ENCODE assay signal across 8 mouse cellular contexts in genomic region chr17:5934554-5935324, GRCm38 (mm10). TPM values are rescaled to one million over a fixed set of nuclear protein-coding genes. Genes with fewer than 3 reads are reported as not detected.
A peak's percentile ranks its signal among the peaks of the same experiment; 100 is the strongest.
DNase-seq lines count a peak whose midpoint lies in the region; ATAC-seq and TF ChIP-seq lines count a peak whose summit lies in the region.

No protein-coding gene starts in this region.

- H3K4me3 ChIP-seq in hindbrain, postnatal 0 days (ENCODE audit: low read length), result peak overlapping the region; percentile 40
- peak overlapping the region; percentile 12; the same call in 1 of the 2 replicates for H3K4me3 ChIP-seq in liver, adult 2 months (ENCODE audit: insufficient read depth, low read depth, low read length)
- H3K4me3 ChIP-seq in midbrain, postnatal 0 days (ENCODE audit: low read depth, low read length), result peak overlapping the region; percentile 41

- TF ChIP-seq CTCF in hindbrain, postnatal 0 days (IDR thresholded peaks at IDR 0.05; ENCODE audit: low read depth), result no peak
- no peak for TF ChIP-seq CTCF in liver, adult 2 months (IDR thresholded peaks at IDR 0.05; ENCODE audit: low read depth, low read length)
- TF ChIP-seq CTCF in midbrain, postnatal 0 days (IDR thresholded peaks at IDR 0.05), result no peak

- no peak overlapping the region for H3K27ac ChIP-seq in hindbrain, postnatal 0 days
- H3K27ac ChIP-seq in liver, adult 2 months (replicated peaks; ENCODE audit: insufficient read depth, low read depth, low read length), result no peak overlapping the region
- H3K27ac ChIP-seq in midbrain, postnatal 0 days (ENCODE audit: low read depth, low read length), result 0 out of 2 replicates have a peak overlapping the region, but pooled peaks have one; percentile 12

- peak overlapping the region; percentile 80 for H3K4me2 ChIP-seq in hindbrain, postnatal 0 days (ENCODE audit: low read depth, low read length)
- H3K4me2 ChIP-seq in midbrain, postnatal 0 days (ENCODE audit: low read depth, low read length, poor library complexity, severe bottlenecking), result peak overlapping the region; percentile 85

- H3K4me1 ChIP-seq in hindbrain, postnatal 0 days (ENCODE audit: insufficient read depth, low read length), result no peaks in the 10 kb centered on the region; the same call in 1 of the 2 replicates
- H3K4me1 ChIP-seq in liver, adult 2 months (ENCODE audit: control insufficient read depth, insufficient read depth, low read length), result peaks cover 3% of the 10 kb centered on the region
- 0 out of 2 replicates have a peak, but pooled peaks cover 3% of the 10 kb centered on the region for H3K4me1 ChIP-seq in midbrain, postnatal 0 days (ENCODE audit: insufficient read depth, low read length)

- no peaks in the 10 kb centered on the region for H3K9me3 ChIP-seq in hindbrain, postnatal 0 days (ENCODE audit: low read length)
- no peaks in the 10 kb centered on the region for H3K9me3 ChIP-seq in midbrain, postnatal 0 days (ENCODE audit: low read length)

- H3K9ac ChIP-seq in hindbrain, postnatal 0 days (replicated peaks; ENCODE audit: low read length), result peak overlapping the region; percentile 52
- peak overlapping the region; percentile 29; the same call in 1 of the 2 replicates for H3K9ac ChIP-seq in liver, adult 2 months (ENCODE audit: low read depth, low read length)
- peak overlapping the region; percentile 57 for H3K9ac ChIP-seq in midbrain, postnatal 0 days (replicated peaks; ENCODE audit: low read length, poor library complexity, severe bottlenecking)

- ATAC-seq in hindbrain, postnatal 0 days, result peak; percentile 80
- ATAC-seq in midbrain, postnatal 0 days (ENCODE audit: low FRiP score), result peak; percentile 49; the same call in 1 of the 2 replicates

- TF ChIP-seq POLR2A in liver, adult 2 months (IDR thresholded peaks at IDR 0.05; ENCODE audit: extremely low read depth, insufficient read depth, low read length), result no peak

- 0 out of 2 replicates have a peak, but pooled peaks cover 5% of the 10 kb centered on the region for H3K36me3 ChIP-seq in hindbrain, postnatal 0 days (ENCODE audit: insufficient read depth, low read length)
- peaks cover 4% of the 10 kb centered on the region; the same call in 1 of the 2 replicates for H3K36me3 ChIP-seq in liver, adult 2 months (ENCODE audit: control insufficient read depth, insufficient read depth, low read length)
- H3K36me3 ChIP-seq in midbrain, postnatal 0 days (ENCODE audit: insufficient read depth, low read length), result peaks cover 4% of the 10 kb centered on the region

- no peaks in the 10 kb centered on the region for H3K79me2 ChIP-seq in liver, adult 2 months (ENCODE audit: control insufficient read depth, insufficient read depth, low read length)

- peak; percentile 27 to 46 for DNase-seq in layer of hippocampus, postnatal 10 days (ENCODE audit: low spot score in 2 of 2)
- DNase-seq in layer of hippocampus, postnatal 14 days (ENCODE audit: low spot score in 2 of 2), result no peak
- DNase-seq in cerebellum, postnatal 14 days, result peak; percentile 62 to 66
- peak; percentile 67 to 78 for DNase-seq in gastrocnemius, adult 8-10 months (ENCODE audit: low spot score in 2 of 2)
- DNase-seq in hindbrain, postnatal 0 days (ENCODE audit: low spot score), result peak; percentile 76
- DNase-seq in liver, adult 2 months (ENCODE audit: extremely low read depth, low read depth, low spot score), result peak; percentile 65
- DNase-seq in midbrain, postnatal 0 days (ENCODE audit: low spot score), result peak; percentile 69
- DNase-seq in spleen, postnatal 4 days (ENCODE audit: low spot score in 2 of 2), result peak; percentile 84 to 88

- under 1% methylated on average over 30 of the region's 30 CpGs for WGBS in hindbrain, postnatal 0 days
- 4% methylated on average over 30 of the region's 30 CpGs for WGBS in liver, adult 2 months
- WGBS in midbrain, postnatal 0 days, result under 1% methylated on average over 30 of the region's 30 CpGs

- H3K27me3 ChIP-seq in hindbrain, postnatal 0 days (ENCODE audit: insufficient read depth, low read length), result no peaks in the 10 kb centered on the region
- no peaks in the 10 kb centered on the region for H3K27me3 ChIP-seq in liver, adult 2 months (ENCODE audit: control insufficient read depth, insufficient read depth, low read length)
- H3K27me3 ChIP-seq in midbrain, postnatal 0 days (ENCODE audit: insufficient read depth, low read length), result peaks cover 4% of the 10 kb centered on the region; the same call in 1 of the 2 replicates

RNA-seq across cellular contexts. Expression of gene Synj2, which starts 6.3 kb away (rescaled TPM):
- 10 to 100 TPM; 37.9 to 38.9 TPM for total RNA-seq in layer of hippocampus, postnatal 10 days (2021)
- total RNA-seq in layer of hippocampus, postnatal 14 days (2021), result 10 to 100 TPM; 47.4 to 52.1 TPM
- total RNA-seq in gastrocnemius, adult 8-10 months (2022), result 10 to 100 TPM; 27.1 to 40.6 (median 29.6) TPM
- total RNA-seq in hindbrain, postnatal 0 days (2014; rRNA removed), result 4.8 and 6.9 TPM in 2 replicates
- polyA plus RNA-seq in hindbrain, postnatal 0 days (2015; fragmentation: Nextera tagmentation; extraction: Ambion mirVana), result 2.1 and 2.9 TPM in 2 replicates
- total RNA-seq in liver, adult 2 months (2014; rRNA removed), result 3.0 and 3.7 TPM in 2 replicates
- 0.66 and 1.2 TPM in 2 replicates for polyA plus RNA-seq in liver, adult 2 months (2012; rRNA removed)
- 3.1 and 4.0 TPM in 2 replicates for total RNA-seq in midbrain, postnatal 0 days (2014; rRNA removed)
- polyA plus RNA-seq in midbrain, postnatal 0 days (2015; fragmentation: Nextera tagmentation; extraction: Ambion mirVana), result 1.8 and 2.3 TPM in 2 replicates

Comparison
In these comparisons a context has a peak if more than half of its experiments do, and no peak if none do; other contexts are left out.
1. DNase-seq: peak in layer of hippocampus, postnatal 10 days (2 of 2), cerebellum, postnatal 14 days (2 of 2), gastrocnemius, adult 8-10 months (2 of 2), hindbrain, postnatal 0 days (single experiment), liver, adult 2 months (single experiment), midbrain, postnatal 0 days (single experiment) and spleen, postnatal 4 days (2 of 2); none in layer of hippocampus, postnatal 14 days (0 of 2).
2. Peak in every context shown above with its lines, with median percentiles within 50 percentile points of each other: H3K4me3 ChIP-seq and H3K9ac ChIP-seq.